Mouse (Mus musculus) liver, embryonic 12.5 days (tissue): ENCODE data around the gene Gm364. TPM values are rescaled to one million over a fixed set of nuclear protein-coding genes. Genes with fewer than 3 reads are reported as not detected.
A peak's percentile ranks its signal among the peaks of the same experiment; 100 is the strongest.

Experiments
- ATAC-seq: fragments of 200-750 bp; cut with Nextera tagmentation; 2 replicates; pipeline ENCODE4 v1.8.0; 2017; ENCODE audit warnings: moderate number of reproducible peaks, mild to moderate bottlenecking, moderate library complexity
- H3K27ac ChIP-seq: fragments of 300-500 bp; sonication (generic); 2 replicates; pipeline ENCODE4 v1.5.1; 2016; ENCODE audit warnings: mild to moderate bottlenecking
- H3K27me3 ChIP-seq: fragments of 300-500 bp; sonication (generic); replicated peaks from 2 replicates; pipeline ENCODE4 v1.6.1; 2016; ENCODE audit warnings: mild to moderate bottlenecking, moderate library complexity
- H3K36me3 ChIP-seq: fragments of 300-500 bp; sonication (generic); 2 replicates; pipeline ENCODE4 v1.6.1; 2016; ENCODE audit warnings: mild to moderate bottlenecking, moderate library complexity
- H3K4me1 ChIP-seq: fragments of 300-500 bp; sonication (generic); 2 replicates; pipeline ENCODE4 v1.6.1; 2016
- H3K4me2 ChIP-seq: fragments of 300-500 bp; sonication (generic); 2 replicates; pipeline ENCODE4 v1.6.1; 2016; ENCODE audit warnings: mild to moderate bottlenecking, moderate library complexity
- H3K4me3 ChIP-seq: fragments of 300-500 bp; sonication (generic); 2 replicates; pipeline ENCODE4 v1.5.1; 2016; ENCODE audit warnings: mild to moderate bottlenecking, moderate library complexity
- H3K9ac ChIP-seq: fragments of 300-500 bp; sonication (generic); 2 replicates; pipeline ENCODE4 v1.6.1; 2016; ENCODE audit warnings: mild to moderate bottlenecking, moderate library complexity
- H3K9me3 ChIP-seq: fragments of 300-500 bp; sonication (generic); replicated peaks from 2 replicates; pipeline ENCODE4 v1.6.1; 2016; ENCODE audit warnings: mild to moderate bottlenecking, moderate library complexity
- WGBS: fragments of 180-500 bp; shearing (Covaris S2); methylation state at CpG from one replicate; pipeline ENCODE4 v1.1.7; 2016; ENCODE audit not compliant: insufficient replicate concordance; 5-methylcytosine and 5-hydroxymethylcytosine counted together
- polyA plus RNA-seq: library from polyadenylated mRNA; unstranded; fragments of >200 nt; fragmentation: Nextera tagmentation; extraction: Ambion mirVana; gene quantifications from 2 replicates; pipeline ENCODE4 v1.2.1, GENCODE M21; 2016

The Gm364 gene
- polyA plus RNA-seq, 1 experiment from 2014 or later: not detected

DNA sequence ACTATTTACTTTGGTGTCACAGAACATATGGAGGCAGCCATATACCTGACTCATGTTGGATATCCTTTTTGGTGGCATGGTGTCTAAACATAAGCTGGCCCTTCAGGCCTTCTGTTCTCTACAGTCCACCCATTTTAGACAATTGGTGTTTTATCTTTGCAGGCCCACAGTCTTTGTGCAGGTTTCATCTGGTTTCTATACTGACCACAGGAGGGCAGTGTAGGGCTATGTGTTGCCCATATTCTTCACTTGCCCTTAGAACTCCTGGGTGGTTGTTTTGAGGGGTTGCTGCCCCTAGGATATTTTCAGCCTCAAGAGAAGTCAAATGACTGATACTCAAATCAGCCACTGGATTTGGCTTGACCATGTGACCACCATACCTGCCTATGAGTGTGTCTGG lies 5.3 kb upstream of the Gm364 start:
- H3K4me3 ChIP-seq: no peak overlapping the region
- no peak for ATAC-seq
- no peak overlapping the region for H3K4me2 ChIP-seq
- H3K27ac ChIP-seq: no peak overlapping the region
- no peaks in the 10 kb centered on the region for H3K9me3 ChIP-seq
- no peaks in the 10 kb centered on the region for H3K36me3 ChIP-seq
- no peaks in the 10 kb centered on the region for H3K27me3 ChIP-seq
- no peaks in the 10 kb centered on the region for H3K4me1 ChIP-seq
- no peak overlapping the region for H3K9ac ChIP-seq

DNA sequence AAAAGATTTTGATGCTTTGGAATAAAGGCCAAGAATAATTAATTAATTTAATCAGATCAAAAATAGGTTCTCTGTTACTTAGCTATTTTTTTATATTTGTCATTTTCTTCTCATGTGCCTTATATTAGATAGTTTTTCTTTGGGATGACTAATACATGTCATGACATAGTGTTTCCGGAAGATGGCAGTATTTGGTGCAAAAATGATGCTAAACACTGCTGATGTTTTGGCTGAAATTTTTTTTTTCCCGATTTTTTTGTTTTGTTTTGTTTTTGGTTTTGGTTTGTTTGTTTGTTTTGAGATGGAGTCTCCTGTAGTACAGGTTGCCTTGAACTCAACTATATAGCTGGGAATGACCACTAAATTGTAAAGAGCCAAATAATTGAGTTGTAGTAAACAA lies 22.7 kb downstream of the Gm364 start:
- no peaks in the 10 kb centered on the region for H3K36me3 ChIP-seq
- H3K27ac ChIP-seq: no peak overlapping the region
- H3K4me1 ChIP-seq: no peaks in the 10 kb centered on the region
- no peak for ATAC-seq
- no peaks in the 10 kb centered on the region for H3K27me3 ChIP-seq
- H3K4me3 ChIP-seq: no peak overlapping the region
- H3K4me2 ChIP-seq: no peak overlapping the region
- 5% methylated on average over 2 of the region's 2 CpGs for WGBS
- no peak overlapping the region for H3K9ac ChIP-seq
- no peaks in the 10 kb centered on the region for H3K9me3 ChIP-seq

DNA sequence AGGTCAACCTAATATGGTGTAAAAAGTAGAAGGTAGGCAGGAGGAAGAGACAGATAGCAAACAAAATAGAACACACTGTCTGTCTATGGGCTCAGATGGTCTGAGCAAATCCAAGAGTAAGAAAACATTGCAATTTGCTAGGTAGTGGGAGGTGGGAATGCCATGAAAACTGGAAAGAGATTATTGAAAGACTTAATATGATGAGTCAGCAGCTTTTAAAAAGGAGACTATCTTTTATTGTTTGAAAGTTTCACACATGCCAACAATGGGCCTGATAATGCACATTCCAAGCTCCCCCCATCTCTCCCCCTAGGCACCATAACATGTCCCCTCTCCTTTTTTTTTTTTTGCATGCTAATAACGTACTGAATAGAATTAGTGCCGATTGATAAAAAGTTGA lies 24.9 kb downstream of the Gm364 start:
- Histone ChIP-seq H3K27ac (no peak overlapping the region), H3K27me3 (no peaks in the 10 kb centered on the region), H3K4me3 (no peak overlapping the region), H3K9me3 (no peaks in the 10 kb centered on the region), H3K36me3 (no peaks in the 10 kb centered on the region), H3K4me2 (no peak overlapping the region), H3K9ac (no peak overlapping the region), H3K4me1 (no peaks in the 10 kb centered on the region)
- 73% methylated on average over 2 of the region's 2 CpGs for WGBS
- no peak for ATAC-seq

DNA sequence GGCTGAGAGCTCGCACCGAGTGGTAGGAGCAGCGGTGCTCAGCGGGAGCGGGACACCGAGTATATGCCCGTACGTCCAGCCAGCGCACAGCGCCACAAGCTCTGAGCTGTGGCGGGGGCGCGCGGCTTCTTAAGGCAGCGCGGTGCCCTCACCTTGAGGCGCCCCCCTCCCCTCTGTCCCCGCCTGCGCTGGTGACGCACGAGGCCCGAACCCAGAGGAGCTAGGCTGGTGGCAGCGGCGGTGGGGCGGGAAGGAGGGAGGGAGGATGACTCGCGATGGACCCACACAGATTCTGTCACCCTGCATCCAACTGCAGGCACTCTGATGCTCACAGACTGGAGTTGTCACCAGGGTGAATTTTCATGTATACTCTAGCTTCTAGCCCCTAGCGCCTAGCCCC lies 94.7 kb downstream of the Gm364 start, which contains the start of gene Gpr101:
Gene Gpr101, minus strand, starts transcription at position 124 of the 400 bp plus-strand sequence.
- H3K4me1 ChIP-seq: no peaks in the 10 kb centered on the region
- no peaks in the 10 kb centered on the region for H3K36me3 ChIP-seq
- under 1% methylated on average over 20 of the region's 28 CpGs for WGBS
- H3K9me3 ChIP-seq: no peaks in the 10 kb centered on the region
- H3K27ac ChIP-seq: no peak within 1 kb of the TSS
- ATAC-seq: no peak
- H3K9ac ChIP-seq: no peak within 1 kb of the TSS
- H3K4me3 ChIP-seq: no peak within 1 kb of the TSS
- peak within 1 kb of the TSS; percentile 32; the same call in 1 of the 2 replicates for H3K4me2 ChIP-seq
- peaks cover 36% of the 10 kb centered on the region for H3K27me3 ChIP-seq

DNA sequence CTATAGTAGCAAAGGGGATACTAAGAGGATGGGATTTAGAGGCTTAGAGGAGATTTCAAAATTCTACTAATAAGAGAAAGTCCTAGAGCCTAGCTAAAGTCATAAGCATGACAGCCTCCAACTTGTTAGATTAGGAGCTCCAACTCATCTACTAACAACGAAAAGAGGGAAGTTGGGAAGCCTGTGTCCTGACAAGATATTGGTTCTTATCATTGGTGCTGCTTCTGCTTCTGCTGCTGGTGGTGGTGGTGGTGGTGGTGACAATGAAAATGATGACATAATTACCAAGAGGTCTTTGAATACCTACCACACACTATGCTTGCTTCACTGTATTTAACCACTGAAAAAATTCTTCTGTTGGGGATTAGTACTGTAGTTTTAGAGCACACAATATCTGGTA lies 97.3 kb downstream of the Gm364 start:
- H3K4me1 ChIP-seq: no peaks in the 10 kb centered on the region
- no peak overlapping the region for H3K27ac ChIP-seq
- peaks cover 36% of the 10 kb centered on the region for H3K27me3 ChIP-seq
- H3K4me2 ChIP-seq: no peak overlapping the region
- no peak for ATAC-seq
- no peak overlapping the region for H3K9ac ChIP-seq
- no peaks in the 10 kb centered on the region for H3K9me3 ChIP-seq
- WGBS: 32% methylated on average over 1 of the region's 1 CpGs
- no peak overlapping the region for H3K4me3 ChIP-seq
- no peaks in the 10 kb centered on the region for H3K36me3 ChIP-seq

DNA sequence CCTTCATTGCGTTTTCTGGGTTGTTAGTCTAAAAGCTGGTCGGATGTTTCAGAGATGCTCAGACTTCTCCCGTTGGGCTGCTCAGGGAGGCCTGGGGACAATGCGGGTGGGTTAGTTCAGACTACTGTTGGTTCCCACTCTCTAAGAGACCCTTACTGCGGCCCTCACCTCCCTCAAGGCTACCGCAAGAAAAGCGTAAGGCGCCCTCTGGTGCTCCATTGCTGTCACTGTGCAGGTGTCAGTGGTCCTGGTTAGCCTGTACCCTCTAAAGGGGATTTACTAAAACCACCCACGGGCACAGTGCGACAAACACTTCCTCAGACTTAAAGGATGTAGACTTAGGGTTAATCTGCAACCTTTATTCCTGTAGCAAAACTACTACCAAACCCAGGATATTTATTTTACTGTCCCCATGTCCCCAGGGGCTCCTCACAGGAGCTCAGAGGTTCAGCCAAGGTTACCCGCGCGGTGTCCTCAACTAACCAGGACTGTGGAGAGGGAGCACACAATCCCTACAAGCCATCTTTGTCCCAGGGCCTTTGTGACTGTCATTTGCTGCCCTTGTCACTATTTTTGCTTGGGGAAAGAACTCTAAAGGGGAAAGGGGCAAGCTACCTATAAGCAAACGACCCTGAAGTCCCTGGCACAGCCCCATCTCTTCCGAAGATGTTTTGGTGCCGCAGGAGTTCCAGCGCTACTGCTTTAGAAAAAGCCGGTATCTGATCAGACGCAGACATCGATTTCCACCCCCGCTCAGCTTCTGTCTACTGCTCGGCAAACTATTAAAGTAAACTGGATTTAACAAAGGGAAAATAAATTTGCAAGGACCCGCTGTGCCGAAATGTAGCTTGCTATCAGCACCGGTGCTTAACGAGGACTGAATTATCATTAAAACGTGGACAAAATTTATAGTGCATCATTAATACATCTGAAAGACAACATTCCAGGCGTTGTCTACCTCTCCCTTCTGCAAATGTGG lies 112.5 kb downstream of the Gm364 start:
- Histone ChIP-seq H3K27me3 (no peaks in the 10 kb centered on the region; the same call in 1 of the 2 replicates), H3K27ac (no peak overlapping the region), H3K9ac (no peak overlapping the region), H3K4me3 (no peak overlapping the region), H3K36me3 (no peaks in the 10 kb centered on the region), H3K4me1 (no peaks in the 10 kb centered on the region), H3K9me3 (no peaks in the 10 kb centered on the region), H3K4me2 (no peak overlapping the region)
- WGBS: 35% methylated on average over 28 of the region's 28 CpGs
- ATAC-seq: no peak

Other genes with a start within 250 kb of the Gm364 start
- gene Cd40lg, start 197.0 kb upstream of the Gm364 start, polyA plus RNA-seq: not detected in 2 replicates
- gene Arhgef6, start 70.4 kb upstream of the Gm364 start, polyA plus RNA-seq: 4.5 and 5.7 TPM in 2 replicates
- gene Rbmx, start 16.1 kb upstream of the Gm364 start, polyA plus RNA-seq: 36.4 and 37.2 TPM in 2 replicates
- not detected in 2 replicates for gene Gpr101, start 94.6 kb downstream of the Gm364 start, polyA plus RNA-seq